19 mouse cellular contexts compared by ENCODE assay signal in genomic region chr1:130099227-130099626, GRCm38 (mm10).
"Had no signal": no experiment of that assay in that cellular context is flagged by ENCODE, and none has a peak within 500 bp of the region (broad histone marks: within the 10 kb centered on the region; RNA-seq: fewer than 3 reads in every experiment).

No protein-coding gene starts in this region.

- H3K4me1 ChIP-seq: limb, embryonic 10.5 days; limb, embryonic 13.5 days; liver, embryonic 12.5 days; liver, embryonic 15.5 days; stomach, embryonic 15.5 days had no signal

- H3K36me3 ChIP-seq: limb, embryonic 10.5 days; limb, embryonic 13.5 days; liver, embryonic 12.5 days; liver, embryonic 15.5 days; stomach, embryonic 15.5 days had no signal

- DNase-seq: kidney, adult 2 months; kidney, postnatal 25 days; layer of hippocampus, adult 9-11 months; liver; lung, postnatal 36 days; midbrain, embryonic 14.5 days; right cerebral cortex, postnatal 4 days; spleen, adult 18-20 months; thymus, adult 18-20 months; thymus, postnatal 36 days had no signal

- H3K27ac ChIP-seq: kidney, postnatal 0 days; layer of hippocampus, adult 2 months; limb, embryonic 10.5 days; limb, embryonic 13.5 days; liver, embryonic 12.5 days; liver, embryonic 15.5 days; stomach, embryonic 15.5 days had no signal

- ATAC-seq: intestine, postnatal 0 days; liver, embryonic 12.5 days had no signal

- H3K4me3 ChIP-seq: layer of hippocampus, adult 2 months; limb, embryonic 10.5 days; limb, embryonic 13.5 days; liver, embryonic 12.5 days; liver, embryonic 15.5 days; stomach, embryonic 15.5 days had no signal

- H3K9ac ChIP-seq: limb, embryonic 13.5 days; liver, embryonic 12.5 days; liver, embryonic 15.5 days; stomach, embryonic 15.5 days had no signal

- H3K9me3 ChIP-seq: limb, embryonic 10.5 days; limb, embryonic 13.5 days; liver, embryonic 12.5 days; liver, embryonic 15.5 days; stomach, embryonic 15.5 days had no signal

- H3K4me2 ChIP-seq: limb, embryonic 13.5 days; liver, embryonic 12.5 days; liver, embryonic 15.5 days; midbrain, embryonic 11.5 days; stomach, embryonic 15.5 days had no signal

- H3K27me3 ChIP-seq: limb, embryonic 13.5 days; liver, embryonic 12.5 days; liver, embryonic 15.5 days; stomach, embryonic 15.5 days had no signal
